7 mouse cellular contexts compared by ENCODE assay signal in the genomic region with DNA sequence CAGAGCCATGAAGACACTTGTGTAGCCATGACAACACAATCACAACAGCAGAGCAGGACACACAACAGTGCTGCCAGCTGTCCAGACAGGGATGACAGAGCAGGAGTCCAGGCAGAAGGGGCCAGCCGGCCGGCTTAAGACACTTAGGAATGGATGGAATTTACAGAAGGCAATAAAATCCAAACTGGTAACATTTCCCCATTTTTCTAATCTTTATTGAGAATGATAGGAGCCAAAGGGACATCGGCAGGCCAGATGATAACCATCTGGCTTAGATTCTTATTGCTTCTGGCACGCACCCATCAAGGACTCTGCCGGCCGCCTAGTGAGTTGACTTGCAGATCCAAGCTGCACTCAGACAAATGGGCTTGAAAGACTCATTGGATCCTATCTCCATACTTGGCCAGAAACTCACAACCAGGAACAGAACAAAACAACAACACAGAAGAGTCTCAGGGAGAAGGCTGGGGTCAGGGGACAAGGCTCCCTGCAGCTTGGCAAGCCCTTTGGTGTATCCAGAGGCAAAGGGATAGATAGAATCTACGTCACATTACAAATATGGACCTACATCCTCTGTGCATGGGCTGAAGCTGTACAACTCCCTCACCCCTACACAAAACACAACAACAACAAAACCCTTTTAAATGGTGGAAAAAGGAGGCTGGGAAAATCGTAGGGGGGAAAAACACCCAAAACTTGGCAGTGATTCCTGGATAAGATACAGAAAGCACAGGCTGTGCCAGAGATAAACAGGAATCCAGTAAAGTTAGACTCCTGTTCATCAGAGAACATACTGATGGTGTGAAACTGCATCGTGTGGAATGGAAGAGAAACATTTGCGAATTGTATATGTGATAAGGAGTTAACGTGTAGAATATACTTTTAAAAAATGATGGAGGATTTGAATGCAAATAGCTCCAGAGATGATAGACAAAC. TPM values are rescaled to one million over a fixed set of nuclear protein-coding genes. Genes with fewer than 3 reads are reported as not detected.
A peak's percentile ranks its signal among the peaks of the same experiment; 100 is the strongest.
DNase-seq lines count a peak whose midpoint lies in the region; ATAC-seq lines count a peak whose summit lies in the region.

No protein-coding gene starts in this region.

- no peaks in the 10 kb centered on the region for H3K9me3 ChIP-seq in limb, embryonic 13.5 days
- no peaks in the 10 kb centered on the region for H3K9me3 ChIP-seq in limb, embryonic 10.5 days (replicated peaks)
- no peaks in the 10 kb centered on the region for H3K9me3 ChIP-seq in limb, embryonic 15.5 days
- no peaks in the 10 kb centered on the region; the same call in 1 of the 2 replicates for H3K9me3 ChIP-seq in midbrain, embryonic 13.5 days

- H3K27ac ChIP-seq in limb, embryonic 13.5 days, result no peak overlapping the region
- no peak overlapping the region for H3K27ac ChIP-seq in limb, embryonic 10.5 days
- peak overlapping the region; percentile 28; the same call in 1 of the 2 replicates for H3K27ac ChIP-seq in limb, embryonic 15.5 days
- H3K27ac ChIP-seq in midbrain, embryonic 13.5 days, result no peak overlapping the region

- H3K4me2 ChIP-seq in limb, embryonic 13.5 days (replicated peaks), result no peak overlapping the region
- no peak overlapping the region for H3K4me2 ChIP-seq in limb, embryonic 15.5 days
- H3K4me2 ChIP-seq in midbrain, embryonic 13.5 days (replicated peaks), result no peak overlapping the region

- H3K27me3 ChIP-seq in limb, embryonic 13.5 days, result no peaks in the 10 kb centered on the region; the same call in 1 of the 2 replicates
- H3K27me3 ChIP-seq in limb, embryonic 10.5 days (ENCODE audit: low read depth, poor library complexity, severe bottlenecking), result no peaks in the 10 kb centered on the region
- H3K27me3 ChIP-seq in limb, embryonic 15.5 days, result no peaks in the 10 kb centered on the region
- no peaks in the 10 kb centered on the region for H3K27me3 ChIP-seq in midbrain, embryonic 13.5 days

- no peak overlapping the region for H3K9ac ChIP-seq in limb, embryonic 13.5 days
- no peak overlapping the region for H3K9ac ChIP-seq in limb, embryonic 15.5 days
- H3K9ac ChIP-seq in midbrain, embryonic 13.5 days (replicated peaks), result no peak overlapping the region

- peak; percentile 72; the same call in 1 of the 2 replicates for ATAC-seq in limb, embryonic 13.5 days (ENCODE audit: low FRiP score, low read depth)
- ATAC-seq in limb, embryonic 15.5 days (ENCODE audit: insufficient number of reproducible peaks, low FRiP score, low TSS enrichment, low read depth), result peak; percentile 64; the same call in 1 of the 2 replicates
- no peak for ATAC-seq in midbrain, embryonic 13.5 days

- H3K36me3 ChIP-seq in limb, embryonic 13.5 days, result no peaks in the 10 kb centered on the region
- H3K36me3 ChIP-seq in limb, embryonic 10.5 days, result no peaks in the 10 kb centered on the region
- H3K36me3 ChIP-seq in limb, embryonic 15.5 days, result no peaks in the 10 kb centered on the region
- no peaks in the 10 kb centered on the region for H3K36me3 ChIP-seq in midbrain, embryonic 13.5 days

- peaks cover 9% of the 10 kb centered on the region; the same call in 1 of the 2 replicates for H3K4me1 ChIP-seq in limb, embryonic 13.5 days
- H3K4me1 ChIP-seq in limb, embryonic 10.5 days, result peaks cover 11% of the 10 kb centered on the region
- H3K4me1 ChIP-seq in limb, embryonic 15.5 days, result peaks cover 19% of the 10 kb centered on the region
- H3K4me1 ChIP-seq in midbrain, embryonic 13.5 days (replicated peaks), result peaks cover 8% of the 10 kb centered on the region; the same call in 1 of the 2 replicates

- no peak for DNase-seq in limb, embryonic 10.5 days (ENCODE audit: low spot score)
- peak; percentile 43 for DNase-seq in brain, embryonic 18.5 days (ENCODE audit: low read depth, low spot score)
- DNase-seq in kidney, adult 11 months, result peak; percentile 69
- no peak for DNase-seq in spleen, postnatal 4 days (ENCODE audit: low spot score in 2 of 2)

- 59% methylated on average over 11 of the region's 11 CpGs for WGBS in limb, embryonic 13.5 days
- 71% methylated on average over 11 of the region's 11 CpGs for WGBS in limb, embryonic 10.5 days
- WGBS in limb, embryonic 15.5 days, result 46% methylated on average over 11 of the region's 11 CpGs
- WGBS in midbrain, embryonic 13.5 days, result 89% methylated on average over 11 of the region's 11 CpGs

- no peak overlapping the region for H3K4me3 ChIP-seq in limb, embryonic 13.5 days
- H3K4me3 ChIP-seq in limb, embryonic 10.5 days, result no peak overlapping the region
- H3K4me3 ChIP-seq in limb, embryonic 15.5 days, result no peak overlapping the region
- no peak overlapping the region for H3K4me3 ChIP-seq in midbrain, embryonic 13.5 days (replicated peaks)

RNA-seq across cellular contexts. Expression of gene Icosl, which starts 35.7 kb away (rescaled TPM):
- polyA plus RNA-seq in limb, embryonic 13.5 days (2015; fragmentation: Nextera tagmentation; extraction: Ambion mirVana), result 3.8 and 3.9 TPM in 2 replicates
- 2.5 and 2.6 TPM in 2 replicates for polyA plus RNA-seq in limb, embryonic 10.5 days (2016; fragmentation: Nextera tagmentation; extraction: Ambion mirVana)
- polyA plus RNA-seq in limb, embryonic 15.5 days (2015; fragmentation: Nextera tagmentation; extraction: Ambion mirVana), result 7.2 and 7.3 TPM in 2 replicates
- 0.52 and 0.82 TPM in 2 replicates for polyA plus RNA-seq in midbrain, embryonic 13.5 days (2015; fragmentation: Nextera tagmentation; extraction: Ambion mirVana)

Comparison
In these comparisons a context has a peak if more than half of its experiments do, and no peak if none do; other contexts are left out.
1. DNase-seq: peak in brain, embryonic 18.5 days (single experiment) and kidney, adult 11 months (single experiment); none in limb, embryonic 10.5 days (single experiment) and spleen, postnatal 4 days (0 of 2).